Mouse (Mus musculus) lung, adult 10 weeks (tissue): ENCODE data around the gene Mynn. TPM values are rescaled to one million over a fixed set of nuclear protein-coding genes. Genes with fewer than 3 reads are reported as not detected.

Source experiments
- polyA plus RNA-seq: library from polyadenylated mRNA; stranded (reverse); fragments of 350-450 nt; fragmentation: Illumina TruSeq; extraction: RNeasy Lipid Tissue Mini Kit (QIAGEN cat#74804); gene quantifications from one replicate; pipeline ENCODE4 v1.2.3, GENCODE M21; 2014; ENCODE audit warnings: low read depth, low replicate concordance; ENCODE audit not compliant: insufficient read depth

The Mynn gene
- 9.8 TPM for polyA plus RNA-seq

DNA sequence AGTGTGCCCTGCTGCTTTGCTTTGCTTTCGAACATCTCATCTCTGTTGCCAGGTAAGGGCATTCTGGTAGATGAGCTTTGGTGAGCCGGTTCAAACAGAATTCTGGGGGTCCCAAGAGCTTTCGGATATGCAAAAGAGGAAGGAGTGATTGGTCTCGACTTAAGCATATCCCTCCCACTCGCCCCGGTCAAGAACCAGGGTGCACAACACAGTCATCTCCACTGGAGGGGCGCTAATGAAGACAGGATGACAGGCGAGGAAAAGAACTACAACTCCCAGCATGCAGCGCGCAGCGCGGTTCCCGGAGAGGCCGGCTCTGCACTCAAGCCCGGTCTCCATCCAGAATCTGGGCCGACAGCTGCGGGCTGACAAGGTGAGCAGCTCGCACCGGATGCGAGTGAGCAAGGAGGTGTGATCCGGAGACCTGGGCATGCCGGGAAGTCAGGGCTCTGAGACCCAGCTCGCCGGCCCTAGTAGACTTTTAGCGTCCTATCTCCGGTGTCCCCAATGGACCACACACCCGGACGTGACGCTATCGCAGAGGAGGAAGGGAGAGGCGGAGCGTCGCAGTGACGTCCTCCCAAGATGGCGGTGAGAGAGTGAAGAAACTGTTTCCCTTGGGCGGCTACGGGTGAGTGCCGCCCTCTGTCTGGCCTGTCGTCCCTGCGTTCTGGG, at the start of gene Mynn:
Gene Mynn (plus strand): TSS at position 1 of the 675 bp plus-strand sequence.

DNA sequence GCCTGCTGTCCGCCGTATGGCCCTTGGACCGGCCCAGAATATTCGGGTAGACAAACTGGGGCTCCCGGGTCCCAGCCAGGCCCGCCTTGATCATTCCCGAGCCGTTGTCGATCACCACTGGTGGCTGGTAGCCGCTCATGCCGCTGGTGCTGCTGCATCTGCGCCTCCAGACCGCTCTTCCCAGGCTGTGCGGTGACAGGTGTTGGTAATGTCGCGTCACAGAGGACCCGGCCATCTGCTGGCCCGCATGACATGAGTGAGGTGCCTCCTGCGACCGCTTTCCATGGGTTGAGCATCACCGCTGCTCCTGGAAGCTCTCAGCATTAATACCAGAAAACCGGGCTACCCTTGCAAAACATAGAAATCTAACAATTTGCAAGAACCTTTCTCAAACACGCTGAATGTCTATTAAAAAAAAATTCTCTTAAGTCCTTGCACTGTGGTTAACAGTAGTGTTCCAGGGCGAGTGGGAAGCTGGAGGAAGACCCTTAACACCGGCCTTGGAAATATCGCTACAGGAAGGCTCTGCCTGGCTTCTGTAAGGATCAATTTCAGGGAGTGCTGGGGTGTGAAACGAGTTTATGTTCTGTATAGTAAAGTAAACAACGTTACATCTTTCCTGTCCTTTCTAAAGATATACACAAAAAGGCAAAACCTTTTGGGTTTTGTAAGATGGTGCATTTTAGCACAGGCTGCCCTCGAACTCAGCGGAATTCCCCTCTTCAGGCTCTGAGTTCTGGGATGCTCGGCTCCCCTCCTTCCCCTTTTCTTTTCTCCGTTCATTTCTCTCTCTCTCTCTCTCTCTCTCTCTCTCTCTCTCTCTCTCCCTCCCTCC, 1.9 kb upstream of the Mynn start, which contains the start of gene Actrt3:
Gene Actrt3 (minus strand): TSS at position 229 of the 835 bp plus-strand sequence.

DNA sequence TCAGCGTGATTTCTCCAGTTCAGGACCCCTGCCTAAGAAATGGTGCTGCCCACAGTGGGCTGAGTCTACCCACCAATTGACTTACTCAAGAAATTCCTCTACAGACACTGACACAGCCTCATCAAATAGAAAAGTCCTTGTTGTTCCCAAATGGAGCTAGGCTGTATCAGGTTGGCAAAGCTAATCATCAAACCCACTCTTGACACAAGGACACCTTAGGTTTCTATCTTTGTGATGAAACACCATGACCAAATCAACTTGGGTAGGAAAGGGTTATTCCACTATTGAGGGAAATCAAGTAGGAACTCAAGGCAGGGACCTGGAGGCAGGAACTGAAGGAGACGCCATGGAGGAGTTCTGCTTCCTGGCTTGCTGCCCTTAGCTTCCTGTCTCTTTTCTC, 42.3 kb downstream of the Mynn start, which contains the start of gene Lrriq4:
Gene Lrriq4 (plus strand): TSS at position 301 of the 400 bp plus-strand sequence.

DNA sequence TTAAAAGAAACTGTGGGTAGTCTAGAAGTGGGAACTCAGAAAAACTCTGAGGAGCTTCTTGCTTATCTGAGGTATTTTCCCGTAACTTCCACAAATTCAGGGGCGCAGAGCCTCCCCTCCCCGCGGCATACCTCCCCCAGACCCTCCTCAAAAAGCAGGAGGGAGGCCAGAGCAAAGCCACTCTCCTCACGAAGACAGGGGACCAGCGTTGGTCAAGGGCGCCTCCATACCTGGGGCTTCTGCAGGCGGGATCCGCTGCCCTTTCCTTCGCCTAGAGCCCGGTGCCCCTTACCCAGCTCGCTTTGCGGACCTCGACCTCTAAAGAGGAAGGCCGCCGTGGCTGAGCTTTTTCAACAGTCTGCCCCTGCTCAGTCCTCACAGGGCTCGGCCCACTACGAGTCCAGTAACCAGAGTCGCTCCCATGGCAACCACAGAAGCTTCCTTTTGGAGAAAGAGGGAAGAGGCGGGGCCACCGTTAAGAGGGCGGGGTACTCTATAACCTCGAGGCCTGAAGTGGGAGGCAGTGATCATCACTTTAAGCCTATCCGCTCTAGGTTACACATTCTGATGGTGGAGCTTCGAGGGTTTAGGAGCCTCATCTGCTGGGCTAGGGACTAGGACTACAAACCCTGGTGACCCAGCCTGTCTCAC, 45.7 kb downstream of the Mynn start, which contains the start of gene Lrrc34:
Gene Lrrc34 (minus strand): TSS at position 430 of the 651 bp plus-strand sequence.

Other genes starting within 250 kb of the Mynn start
- gene Mecom, start 54.1 kb upstream of the Mynn start, polyA plus RNA-seq: 10.8 TPM
- gene Actrt3, start 2.1 kb upstream of the Mynn start, polyA plus RNA-seq: not detected
- not detected for gene Lrriq4, start 42.4 kb downstream of the Mynn start, polyA plus RNA-seq
- 3.9 TPM for gene Lrrc34, start 45.8 kb downstream of the Mynn start, polyA plus RNA-seq
- 0.38 TPM for gene Lrrc31, start 97.8 kb downstream of the Mynn start, polyA plus RNA-seq
- gene Samd7, start 144.2 kb downstream of the Mynn start, polyA plus RNA-seq: not detected
- gene Sec62, start 190.8 kb downstream of the Mynn start, polyA plus RNA-seq: 87.7 TPM